Mouse (Mus musculus) neural tube, embryonic 12.5 days (tissue): Measurements from ENCODE around the gene Scel. TPM values are rescaled to one million over a fixed set of nuclear protein-coding genes. Genes with fewer than 3 reads are reported as not detected.

ENCODE experiments used
- ATAC-seq: fragments of 200-750 bp; cut with Nextera tagmentation; 2 replicates; pipeline ENCODE4 v1.8.0; 2017; ENCODE audit warnings: low read depth, mild to moderate bottlenecking, moderate TSS enrichment, moderate library complexity; ENCODE audit not compliant: low FRiP score
- H3K27ac ChIP-seq: fragments of 300-500 bp; sonication (generic); 2 replicates; pipeline ENCODE4 v1.5.1; 2016
- H3K27me3 ChIP-seq: fragments of 300-500 bp; sonication (generic); replicated peaks from 2 replicates; pipeline ENCODE4 v1.6.1; 2016; ENCODE audit warnings: mild to moderate bottlenecking
- H3K36me3 ChIP-seq: fragments of 300-500 bp; sonication (generic); 2 replicates; pipeline ENCODE4 v1.6.1; 2016; ENCODE audit warnings: mild to moderate bottlenecking
- H3K4me1 ChIP-seq: fragments of 300-500 bp; sonication (generic); 2 replicates; pipeline ENCODE4 v1.6.1; 2016
- H3K4me2 ChIP-seq: fragments of 300-500 bp; sonication (generic); replicated peaks from 2 replicates; pipeline ENCODE4 v1.6.1; 2016; ENCODE audit warnings: mild to moderate bottlenecking
- H3K4me3 ChIP-seq: fragments of 300-500 bp; sonication (generic); 2 replicates; pipeline ENCODE4 v1.5.1; 2016
- H3K9ac ChIP-seq: fragments of 300-500 bp; sonication (generic); 2 replicates; pipeline ENCODE4 v1.6.1; 2016; ENCODE audit warnings: mild to moderate bottlenecking
- H3K9me3 ChIP-seq: fragments of 300-500 bp; sonication (generic); 2 replicates; pipeline ENCODE4 v1.6.1; 2016; ENCODE audit warnings: mild to moderate bottlenecking
- WGBS: fragments of 180-500 bp; shearing (Covaris S2); methylation state at CpG from one replicate; pipeline ENCODE4 v1.1.7; 2016; 5-methylcytosine and 5-hydroxymethylcytosine counted together
- polyA plus RNA-seq: library from polyadenylated mRNA; unstranded; fragments of >200 nt; fragmentation: Nextera tagmentation; extraction: Ambion mirVana; gene quantifications from 2 replicates; pipeline ENCODE4 v1.2.1, GENCODE M21; 2016

Scel gene
- polyA plus RNA-seq, 1 experiment from 2014 or later, result 0.15 TPM

DNA sequence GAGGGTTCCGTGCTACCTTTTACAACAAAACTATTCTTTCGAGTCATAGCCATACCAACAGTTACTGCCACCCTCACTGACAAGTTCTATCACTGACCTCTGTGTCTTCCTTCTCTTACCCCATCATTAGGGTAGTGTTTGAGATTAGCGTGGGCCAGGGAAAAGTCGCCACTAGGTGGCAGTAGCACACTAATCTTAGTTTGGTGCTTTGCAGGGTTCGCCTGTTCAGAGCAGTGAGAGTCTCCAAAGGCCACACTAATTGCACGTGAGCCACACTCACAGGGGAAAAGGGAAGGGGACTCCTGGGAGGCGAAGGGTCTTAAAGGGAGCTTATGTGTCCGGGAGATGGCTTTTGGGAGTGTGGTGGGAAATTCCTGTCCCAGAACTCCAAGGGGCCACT lies 37.3 kb downstream of the Scel start:
- no peaks in the 10 kb centered on the region for H3K27me3 ChIP-seq
- no peak overlapping the region for H3K9ac ChIP-seq
- ATAC-seq, result peak; percentile 82
- no peak overlapping the region for H3K4me3 ChIP-seq
- no peaks in the 10 kb centered on the region for H3K36me3 ChIP-seq
- H3K27ac ChIP-seq, result no peak overlapping the region
- 16% methylated on average over 8 of the region's 8 CpGs for WGBS
- no peak overlapping the region for H3K4me2 ChIP-seq
- no peaks in the 10 kb centered on the region for H3K4me1 ChIP-seq
- H3K9me3 ChIP-seq, result no peaks in the 10 kb centered on the region

DNA sequence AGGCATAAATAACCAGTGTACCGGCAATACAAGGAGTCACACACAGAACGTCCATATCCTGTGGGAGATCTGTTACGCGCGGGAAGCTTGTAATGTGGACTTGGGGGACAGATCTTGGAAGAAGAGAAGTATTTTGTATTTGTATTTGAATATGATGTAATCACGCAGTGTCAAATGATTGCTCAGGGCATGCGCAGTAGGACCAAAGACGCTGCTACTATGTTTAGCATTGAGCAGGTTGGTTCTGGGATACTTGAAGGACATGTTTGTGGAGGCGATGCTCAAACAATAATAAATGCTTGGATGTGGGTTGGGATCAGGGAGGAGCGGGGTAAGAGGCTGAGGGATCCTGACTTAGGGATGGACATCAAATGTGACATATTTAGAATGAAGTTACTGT lies 37.8 kb downstream of the Scel start:
- no peak overlapping the region for H3K27ac ChIP-seq
- no peaks in the 10 kb centered on the region for H3K27me3 ChIP-seq
- no peaks in the 10 kb centered on the region for H3K36me3 ChIP-seq
- H3K4me1 ChIP-seq, result no peaks in the 10 kb centered on the region
- no peaks in the 10 kb centered on the region for H3K9me3 ChIP-seq
- no peak overlapping the region for H3K9ac ChIP-seq
- H3K4me3 ChIP-seq, result no peak overlapping the region
- WGBS, result 78% methylated on average over 10 of the region's 10 CpGs
- ATAC-seq, result no peak
- H3K4me2 ChIP-seq, result no peak overlapping the region

DNA sequence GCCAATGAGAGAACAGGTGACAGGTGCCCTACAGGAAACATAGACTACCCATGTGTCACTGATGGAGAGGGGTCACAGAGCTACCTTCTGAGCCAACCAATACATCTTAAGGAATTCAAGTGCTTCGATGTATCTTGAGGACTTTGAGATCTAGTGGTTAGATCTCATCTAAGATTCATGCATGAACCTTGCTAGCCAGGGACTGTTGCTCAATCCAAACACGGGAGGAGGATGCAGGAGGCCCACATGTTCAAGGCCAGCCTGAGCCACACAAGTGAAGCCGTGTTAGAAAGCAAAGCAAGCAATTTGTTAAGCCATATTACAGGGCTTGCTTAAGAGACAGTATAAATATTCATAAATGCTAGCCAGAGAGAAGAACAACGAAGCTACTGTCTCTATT lies 38.8 kb downstream of the Scel start:
- Histone ChIP-seq H3K4me2 (no peak overlapping the region), H3K27me3 (no peaks in the 10 kb centered on the region), H3K4me3 (no peak overlapping the region), H3K9me3 (no peaks in the 10 kb centered on the region), H3K9ac (no peak overlapping the region), H3K27ac (no peak overlapping the region), H3K36me3 (no peaks in the 10 kb centered on the region), H3K4me1 (no peaks in the 10 kb centered on the region)
- ATAC-seq, result no peak
- 85% methylated on average over 4 of the region's 4 CpGs for WGBS

DNA sequence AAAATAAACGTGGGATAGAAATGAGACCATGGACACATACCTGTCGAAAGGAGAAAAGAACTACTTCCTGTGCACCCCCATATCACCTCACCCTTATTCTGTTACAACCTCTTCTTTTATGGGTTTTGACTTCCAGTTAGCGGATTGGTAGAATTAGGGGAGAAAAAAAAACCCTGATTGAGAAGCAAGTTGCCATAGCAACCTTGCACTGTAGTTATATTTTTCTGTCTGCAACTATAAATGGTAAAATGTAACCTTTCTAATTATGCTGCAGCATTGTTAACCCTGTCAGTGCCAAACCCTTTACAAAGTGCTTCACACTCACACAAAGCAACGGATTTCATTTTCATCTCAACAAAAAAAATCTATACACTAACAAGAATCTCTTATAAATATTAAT lies 39.2 kb downstream of the Scel start:
- Histone ChIP-seq H3K9ac (no peak overlapping the region), H3K4me3 (no peak overlapping the region), H3K27ac (no peak overlapping the region), H3K27me3 (no peaks in the 10 kb centered on the region), H3K4me1 (no peaks in the 10 kb centered on the region), H3K9me3 (no peaks in the 10 kb centered on the region), H3K4me2 (no peak overlapping the region), H3K36me3 (no peaks in the 10 kb centered on the region)
- ATAC-seq, result no peak
- 72% methylated on average over 4 of the region's 4 CpGs for WGBS

DNA sequence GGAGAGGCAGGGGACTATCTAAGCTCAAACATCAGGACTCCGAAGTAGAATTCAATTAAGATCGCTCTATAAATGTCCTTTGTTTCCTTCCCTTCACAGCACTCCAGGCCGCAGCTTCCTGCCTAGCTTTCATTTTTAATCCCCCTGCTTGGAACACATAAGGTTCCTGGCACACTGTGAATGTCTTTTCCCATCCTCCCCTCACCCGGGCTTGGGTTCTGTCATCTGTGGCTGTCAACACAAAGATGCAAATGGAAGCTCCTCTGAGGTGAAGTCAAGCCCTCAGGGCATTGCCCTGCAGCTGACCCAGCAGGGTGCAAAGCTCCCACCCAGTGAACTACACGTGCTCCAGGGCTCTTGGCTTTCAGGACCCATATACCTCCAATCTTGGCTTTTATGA lies 43.5 kb downstream of the Scel start:
- 55% methylated on average over 5 of the region's 5 CpGs for WGBS
- no peak for ATAC-seq
- Histone ChIP-seq H3K27ac (no peak overlapping the region), H3K9me3 (no peaks in the 10 kb centered on the region), H3K9ac (no peak overlapping the region), H3K27me3 (no peaks in the 10 kb centered on the region), H3K36me3 (no peaks in the 10 kb centered on the region), H3K4me3 (no peak overlapping the region), H3K4me2 (no peak overlapping the region), H3K4me1 (no peaks in the 10 kb centered on the region)

DNA sequence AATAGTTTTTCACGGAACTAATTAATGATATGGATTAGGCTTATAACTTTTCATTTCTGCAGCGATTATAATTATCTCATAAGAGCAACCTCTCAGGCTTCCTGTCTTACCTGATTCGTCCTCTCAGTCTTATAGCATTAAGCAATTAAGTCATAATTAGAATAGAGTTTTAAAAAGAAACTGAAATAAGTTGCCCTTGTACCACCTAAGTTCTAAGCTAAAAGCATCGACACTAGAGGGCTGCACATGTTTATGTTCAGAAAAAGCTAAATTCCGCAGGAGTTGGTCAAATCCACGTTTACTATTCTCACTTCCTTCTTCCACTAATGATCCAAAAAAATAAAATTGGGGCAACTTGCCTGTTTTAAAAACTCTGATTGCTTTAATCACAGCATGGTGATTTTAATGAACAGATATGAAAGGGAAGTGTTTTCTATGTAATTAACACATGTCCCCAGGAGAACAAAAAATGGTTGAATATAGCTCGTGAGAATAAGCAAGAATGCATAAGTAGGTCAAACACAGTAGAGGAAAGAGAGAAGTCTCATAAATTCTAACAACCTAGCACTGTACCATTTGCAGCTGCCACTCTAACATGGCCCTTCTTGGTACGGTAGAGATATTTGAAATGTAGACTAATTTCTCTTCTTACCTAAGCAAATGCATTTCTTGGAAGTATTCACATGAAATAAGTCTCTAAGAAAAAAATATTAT lies 48.4 kb downstream of the Scel start:
- WGBS, result 88% methylated on average over 8 of the region's 8 CpGs

DNA sequence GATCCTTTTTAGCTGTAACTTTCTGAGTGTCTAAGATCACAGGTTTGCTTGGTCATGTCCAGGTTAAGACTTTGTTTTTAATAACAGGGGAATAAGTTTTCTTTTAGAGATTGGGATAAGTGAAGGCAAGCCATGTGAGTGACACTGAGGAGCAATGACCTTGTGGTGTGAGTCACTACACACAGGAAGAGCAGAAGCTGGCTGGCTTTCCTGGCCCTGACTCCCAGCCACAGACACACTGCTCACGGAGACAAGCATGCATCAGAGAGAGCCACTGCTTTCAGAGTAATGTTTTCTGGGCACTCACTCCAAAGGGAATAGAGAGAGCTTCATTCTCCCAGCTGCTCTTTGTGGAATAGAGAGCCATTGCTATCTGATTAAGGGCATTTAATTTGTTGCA lies 54.8 kb downstream of the Scel start:
- 53% methylated on average over 1 of the region's 1 CpGs for WGBS
- Histone ChIP-seq H3K4me3 (no peak overlapping the region), H3K9me3 (no peaks in the 10 kb centered on the region), H3K4me2 (no peak overlapping the region), H3K9ac (no peak overlapping the region), H3K27me3 (no peaks in the 10 kb centered on the region), H3K4me1 (no peaks in the 10 kb centered on the region), H3K27ac (no peak overlapping the region), H3K36me3 (no peaks in the 10 kb centered on the region)
- ATAC-seq, result no peak

More for the DNA sequence above, 48.4 kb downstream of the Scel start:
- ATAC-seq, result no peak
- no peaks in the 10 kb centered on the region for H3K27me3 ChIP-seq
- no peaks in the 10 kb centered on the region for H3K36me3 ChIP-seq
- no peaks in the 10 kb centered on the region for H3K4me1 ChIP-seq
- H3K4me2 ChIP-seq, result no peak overlapping the region
- no peaks in the 10 kb centered on the region for H3K9me3 ChIP-seq
- no peak overlapping the region for H3K4me3 ChIP-seq
- H3K9ac ChIP-seq, result no peak overlapping the region
- no peak overlapping the region for H3K27ac ChIP-seq

DNA sequence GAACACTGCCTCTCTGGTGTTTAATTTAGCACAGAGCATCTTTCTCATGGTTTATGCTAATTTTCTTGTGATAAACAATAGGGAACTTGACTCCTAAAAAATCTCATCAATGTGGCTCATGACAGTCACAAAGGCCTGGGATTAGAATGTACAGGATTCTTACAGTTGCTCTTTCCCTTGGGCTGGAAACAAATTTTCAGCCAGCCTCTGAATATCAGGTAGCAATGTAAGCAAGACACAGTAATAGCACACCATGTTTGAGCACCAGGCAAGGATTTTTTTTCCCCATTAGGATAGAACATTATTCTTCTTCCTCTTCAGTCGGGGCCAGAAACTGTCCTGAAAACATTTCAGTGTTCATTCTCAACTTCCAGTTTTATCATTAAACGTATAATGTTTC lies 55.3 kb downstream of the Scel start:
- Histone ChIP-seq H3K36me3 (no peaks in the 10 kb centered on the region), H3K27ac (no peak overlapping the region), H3K27me3 (no peaks in the 10 kb centered on the region)

DNA sequence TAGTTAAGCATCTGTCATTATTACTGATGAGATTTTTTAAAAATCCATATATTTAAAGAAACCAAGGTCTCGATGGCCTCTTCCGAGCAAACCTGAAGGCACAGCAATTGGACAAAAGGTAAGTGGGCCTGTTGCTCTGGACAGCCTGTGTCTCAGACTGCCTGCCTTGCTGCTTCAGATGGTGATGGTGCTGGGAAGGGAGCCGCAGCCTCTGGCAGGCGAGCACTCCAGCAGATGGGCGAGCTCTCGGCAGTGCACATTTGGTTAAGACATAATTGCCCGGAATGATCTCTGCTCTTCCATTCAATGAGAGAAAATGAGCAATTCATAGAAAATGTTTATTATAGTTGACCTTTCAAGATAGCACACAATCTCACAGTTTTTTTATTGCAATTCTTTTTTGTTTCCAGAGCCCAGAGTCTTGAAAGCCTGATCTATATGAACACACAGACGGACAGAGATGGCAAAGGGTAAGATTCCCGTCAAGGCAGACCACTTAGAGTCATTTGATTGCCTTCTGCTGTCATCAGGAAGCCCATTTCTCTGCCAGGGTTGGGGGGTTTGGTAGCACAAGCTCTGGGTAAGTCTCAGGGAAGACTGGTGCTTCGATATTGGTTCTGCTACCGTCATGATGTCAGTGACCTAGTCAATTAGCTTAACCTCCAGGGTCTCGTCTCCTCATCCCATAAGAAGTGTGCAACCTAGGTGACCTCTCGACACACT lies 58.6 kb downstream of the Scel start:
- no peak overlapping the region for H3K9ac ChIP-seq
- H3K9me3 ChIP-seq, result no peaks in the 10 kb centered on the region
- H3K4me1 ChIP-seq, result no peaks in the 10 kb centered on the region
- H3K4me3 ChIP-seq, result no peak overlapping the region
- 81% methylated on average over 13 of the region's 13 CpGs for WGBS
- H3K27me3 ChIP-seq, result no peaks in the 10 kb centered on the region
- H3K4me2 ChIP-seq, result no peak overlapping the region
- no peak for ATAC-seq
- H3K36me3 ChIP-seq, result no peaks in the 10 kb centered on the region
- no peak overlapping the region for H3K27ac ChIP-seq

More for the DNA sequence above, 55.3 kb downstream of the Scel start:
- 85% methylated on average over 2 of the region's 2 CpGs for WGBS
- Histone ChIP-seq H3K9ac (no peak overlapping the region), H3K4me2 (no peak overlapping the region), H3K9me3 (no peaks in the 10 kb centered on the region), H3K4me1 (no peaks in the 10 kb centered on the region), H3K4me3 (no peak overlapping the region)
- no peak for ATAC-seq

DNA sequence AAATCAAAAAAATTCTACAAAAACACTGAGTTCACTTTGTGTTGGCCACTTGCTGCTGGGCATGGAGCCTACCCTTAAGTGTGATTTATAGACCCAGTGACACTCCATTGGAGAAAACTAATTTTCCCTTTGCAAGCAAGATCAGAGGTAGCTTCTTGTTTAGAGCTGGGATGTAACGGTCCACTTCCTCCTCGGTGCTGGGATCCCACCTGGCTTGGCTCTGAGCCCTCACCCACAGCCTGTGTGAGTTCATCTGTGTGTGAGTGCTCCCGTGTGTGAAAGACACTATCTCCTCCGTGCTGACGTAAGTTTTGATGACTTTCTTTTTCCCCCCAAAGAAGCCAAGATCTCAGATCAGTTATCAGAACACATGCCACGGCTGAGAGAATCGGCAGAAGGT lies 62.7 kb downstream of the Scel start:
- no peak for ATAC-seq
- WGBS, result 86% methylated on average over 7 of the region's 7 CpGs
- Histone ChIP-seq H3K27me3 (no peaks in the 10 kb centered on the region), H3K4me1 (no peaks in the 10 kb centered on the region), H3K27ac (no peak overlapping the region), H3K9me3 (no peaks in the 10 kb centered on the region), H3K4me3 (no peak overlapping the region), H3K9ac (no peak overlapping the region), H3K36me3 (no peaks in the 10 kb centered on the region), H3K4me2 (no peak overlapping the region)

DNA sequence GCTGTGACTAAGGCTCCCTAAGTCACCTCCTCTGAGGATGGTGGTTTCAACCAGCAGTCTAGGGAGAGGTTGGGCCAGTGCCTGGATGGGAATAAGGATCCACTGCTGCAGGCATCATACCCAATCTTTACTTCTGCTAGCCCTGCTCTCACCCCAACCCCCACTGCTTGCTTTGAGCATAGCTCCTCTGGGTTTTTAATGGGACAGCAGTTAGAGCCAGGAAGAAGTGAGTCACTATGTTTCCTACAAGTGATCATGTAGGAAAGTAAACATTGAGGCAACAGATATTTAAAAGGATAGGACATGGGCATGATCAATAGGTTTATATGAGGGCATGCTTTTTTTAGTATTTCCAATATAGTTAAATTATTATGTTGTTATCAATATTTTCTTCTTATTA lies 63.9 kb downstream of the Scel start:
- no peaks in the 10 kb centered on the region for H3K27me3 ChIP-seq
- H3K4me2 ChIP-seq, result no peak overlapping the region
- no peaks in the 10 kb centered on the region for H3K9me3 ChIP-seq
- H3K9ac ChIP-seq, result no peak overlapping the region
- H3K4me1 ChIP-seq, result no peaks in the 10 kb centered on the region
- H3K36me3 ChIP-seq, result no peaks in the 10 kb centered on the region
- no peak for ATAC-seq
- no peak overlapping the region for H3K27ac ChIP-seq
- no peak overlapping the region for H3K4me3 ChIP-seq

DNA sequence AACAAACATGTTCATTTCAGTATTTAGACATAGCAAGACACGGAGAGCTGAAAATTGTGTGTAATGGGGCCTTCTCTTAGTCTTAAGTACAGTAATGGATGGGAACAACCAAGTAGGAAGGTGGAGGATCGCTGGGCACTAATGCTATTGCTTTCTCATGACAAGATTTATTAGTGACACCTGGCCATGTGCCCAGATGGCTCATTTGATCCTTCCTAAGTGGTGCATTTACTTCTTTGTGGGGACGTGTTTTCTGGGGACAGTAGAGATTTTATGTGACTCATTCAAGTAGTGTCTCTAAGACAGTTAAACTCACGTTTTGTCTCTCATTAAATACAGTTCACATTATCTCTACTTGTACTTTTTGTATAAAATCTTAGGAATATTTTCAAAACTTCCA lies 73.5 kb downstream of the Scel start:
- H3K27ac ChIP-seq, result no peak overlapping the region
- no peaks in the 10 kb centered on the region for H3K36me3 ChIP-seq
- H3K4me2 ChIP-seq, result no peak overlapping the region
- no peaks in the 10 kb centered on the region for H3K9me3 ChIP-seq
- H3K27me3 ChIP-seq, result no peaks in the 10 kb centered on the region
- no peak overlapping the region for H3K4me3 ChIP-seq
- WGBS, result 28% methylated on average over 4 of the region's 4 CpGs
- peak; percentile 82 for ATAC-seq
- peaks cover 4% of the 10 kb centered on the region; the same call in 1 of the 2 replicates for H3K4me1 ChIP-seq
- H3K9ac ChIP-seq, result no peak overlapping the region
